Mouse (Mus musculus): ENCODE measurements at regions not wholly inside any gene's neighbourhood (a gene's known extent, or its start where the extent isn't known, plus 50 kb on each side); places are given as distances from the start of the nearest gene placed in this dataset.

- ATAC-seq (replicated peaks; ENCODE audit: insufficient number of reproducible peaks, low FRiP score, low TSS enrichment, poor library complexity, severe bottlenecking), result no peak
Observed at GRCm38 (mm10) chr5:118316310-118317017, 71.4 kb downstream of the 2410131K14Rik start.

GRCm38 (mm10) chr5:118318073-118318472, 73.0 kb downstream of the 2410131K14Rik start:
- ATAC-seq (replicated peaks; ENCODE audit: insufficient number of reproducible peaks, low FRiP score, low TSS enrichment, poor library complexity, severe bottlenecking), result no peak

- no peak for ATAC-seq (replicated peaks; ENCODE audit: insufficient number of reproducible peaks, low FRiP score, low TSS enrichment, poor library complexity, severe bottlenecking)
Observed at GRCm38 (mm10) chr5:118318883-118319282, 73.9 kb downstream of the 2410131K14Rik start.

GRCm38 (mm10) chr5:118321719-118322455, 76.9 kb downstream of the 2410131K14Rik start:
- no peak for ATAC-seq (replicated peaks; ENCODE audit: insufficient number of reproducible peaks, low FRiP score, low TSS enrichment, poor library complexity, severe bottlenecking)

- no peak for ATAC-seq (replicated peaks; ENCODE audit: insufficient number of reproducible peaks, low FRiP score, low TSS enrichment, poor library complexity, severe bottlenecking)
Observed at GRCm38 (mm10) chr5:118323151-118323550, 78.1 kb downstream of the 2410131K14Rik start.

GRCm38 (mm10) chr5:118326837-118327541, 82.0 kb downstream of the 2410131K14Rik start:
- no peak for ATAC-seq (replicated peaks; ENCODE audit: insufficient number of reproducible peaks, low FRiP score, low TSS enrichment, poor library complexity, severe bottlenecking)

GRCm38 (mm10) chr5:118327961-118328712, 83.1 kb downstream of the 2410131K14Rik start:
- no peak for ATAC-seq (replicated peaks; ENCODE audit: insufficient number of reproducible peaks, low FRiP score, low TSS enrichment, poor library complexity, severe bottlenecking)

GRCm38 (mm10) chr5:118329143-118329542, 84.1 kb downstream of the 2410131K14Rik start:
- ATAC-seq (replicated peaks; ENCODE audit: insufficient number of reproducible peaks, low FRiP score, low TSS enrichment, poor library complexity, severe bottlenecking), result no peak

- ATAC-seq (replicated peaks; ENCODE audit: insufficient number of reproducible peaks, low FRiP score, low TSS enrichment, poor library complexity, severe bottlenecking), result no peak
Observed at GRCm38 (mm10) chr5:118331286-118331607, 86.2 kb downstream of the 2410131K14Rik start.

- ATAC-seq (replicated peaks; ENCODE audit: insufficient number of reproducible peaks, low FRiP score, low TSS enrichment, poor library complexity, severe bottlenecking), result no peak; the same call in 1 of the 2 replicates
Observed at GRCm38 (mm10) chr5:118331608-118332394, 86.8 kb downstream of the 2410131K14Rik start.

- ATAC-seq (replicated peaks; ENCODE audit: insufficient number of reproducible peaks, low FRiP score, low TSS enrichment, poor library complexity, severe bottlenecking), result no peak
Observed at GRCm38 (mm10) chr5:118334054-118334453, 89.0 kb downstream of the 2410131K14Rik start.

- ATAC-seq (replicated peaks; ENCODE audit: insufficient number of reproducible peaks, low FRiP score, low TSS enrichment, poor library complexity, severe bottlenecking), result no peak
Observed at GRCm38 (mm10) chr5:118338186-118338585, 93.2 kb downstream of the 2410131K14Rik start.

- no peak for ATAC-seq (replicated peaks; ENCODE audit: insufficient number of reproducible peaks, low FRiP score, low TSS enrichment, poor library complexity, severe bottlenecking)
Observed at GRCm38 (mm10) chr5:118339676-118340661, 94.9 kb downstream of the 2410131K14Rik start.

- no peak for ATAC-seq (replicated peaks; ENCODE audit: insufficient number of reproducible peaks, low FRiP score, low TSS enrichment, poor library complexity, severe bottlenecking)
Observed at GRCm38 (mm10) chr5:118343444-118344320, 98.7 kb downstream of the 2410131K14Rik start.

GRCm38 (mm10) chr5:118345226-118345625, 100.2 kb downstream of the 2410131K14Rik start:
- no peak for ATAC-seq (replicated peaks; ENCODE audit: insufficient number of reproducible peaks, low FRiP score, low TSS enrichment, poor library complexity, severe bottlenecking)

- no peak for ATAC-seq (replicated peaks; ENCODE audit: insufficient number of reproducible peaks, low FRiP score, low TSS enrichment, poor library complexity, severe bottlenecking)
Observed at GRCm38 (mm10) chr5:118349057-118349456, 104.0 kb downstream of the 2410131K14Rik start.
